Mouse (Mus musculus): ENCODE data around the gene Kif3b.

DNA sequence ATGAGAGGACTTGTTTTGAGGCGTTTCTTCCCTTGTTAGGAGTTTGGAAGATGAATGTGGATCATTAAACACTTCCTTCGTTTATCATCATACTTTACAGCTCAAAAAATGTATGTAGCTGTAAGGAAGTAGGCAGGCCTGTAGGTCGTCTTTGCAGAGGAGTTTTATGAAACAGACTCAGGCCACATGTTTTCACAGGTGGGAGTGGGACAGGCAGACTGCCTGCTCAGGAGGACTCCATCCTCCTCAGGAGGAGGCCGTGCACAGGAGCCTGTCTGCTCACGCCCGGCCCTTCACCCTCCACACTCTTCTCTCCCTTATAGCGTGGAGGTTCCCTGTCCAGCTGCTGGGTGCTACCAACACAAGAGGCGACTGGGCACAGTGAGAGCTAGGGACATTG, 17.9 kb downstream of the Kif3b start:
- TF ChIP-seq GATA1 (IDR thresholded peaks at IDR 0.05; ENCODE audit: low read length): no peak
- TF ChIP-seq TAL1 (IDR thresholded peaks at IDR 0.05; ENCODE audit: low read length): no peak

Measured in erythroblast, embryonic 14.5 days (primary cell).